ENCODE assay signal across 29 mouse cellular contexts in the genomic region with DNA sequence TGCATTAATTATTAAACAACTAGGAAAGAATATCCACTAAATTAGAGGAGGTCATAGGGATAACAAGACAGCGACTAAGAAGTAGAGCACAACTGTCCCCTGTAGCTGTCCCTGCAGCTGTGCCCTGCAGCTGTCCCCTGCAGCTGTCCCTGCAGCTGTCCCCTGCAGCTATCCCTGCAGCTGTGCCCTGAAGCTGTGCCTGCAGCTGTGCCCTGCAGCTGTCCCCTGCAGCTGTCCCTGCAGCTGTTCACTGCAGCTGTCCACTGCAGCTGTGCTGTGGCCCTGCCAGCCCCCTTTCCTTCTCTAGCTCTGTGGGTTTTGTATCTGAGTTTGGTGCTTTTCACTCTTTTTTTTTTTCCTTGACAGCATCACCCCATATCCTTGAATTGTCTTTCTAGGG.
"Had no signal": no experiment of that assay in that cellular context is flagged by ENCODE, and none has a peak within 500 bp of the region (broad histone marks: within the 10 kb centered on the region; RNA-seq: fewer than 3 reads in every experiment).

No protein-coding gene starts in this region.

- H3K4me2 ChIP-seq: limb, embryonic 12.5 days; limb, embryonic 13.5 days; limb, embryonic 15.5 days; liver, embryonic 11.5 days; liver, embryonic 12.5 days; liver, embryonic 13.5 days; liver, embryonic 15.5 days; lung, embryonic 14.5 days; lung, embryonic 15.5 days; midbrain, embryonic 11.5 days; midbrain, embryonic 12.5 days; midbrain, embryonic 13.5 days; midbrain, embryonic 15.5 days had no signal

- H3K27me3 ChIP-seq: limb, embryonic 12.5 days; limb, embryonic 13.5 days; limb, embryonic 15.5 days; liver, embryonic 12.5 days; liver, embryonic 13.5 days; liver, embryonic 15.5 days; lung, embryonic 15.5 days; midbrain, embryonic 12.5 days; midbrain, embryonic 13.5 days; midbrain, embryonic 15.5 days had no signal

- H3K4me1 ChIP-seq: liver, embryonic 13.5 days; liver, embryonic 15.5 days; midbrain, embryonic 10.5 days; midbrain, embryonic 12.5 days; midbrain, embryonic 13.5 days; midbrain, embryonic 15.5 days had no signal

- H3K9ac ChIP-seq: limb, embryonic 12.5 days; limb, embryonic 13.5 days; limb, embryonic 15.5 days; liver, embryonic 12.5 days; liver, embryonic 13.5 days; liver, embryonic 14.5 days; liver, embryonic 15.5 days; liver, postnatal 0 days; lung, embryonic 14.5 days; lung, embryonic 15.5 days; midbrain, embryonic 12.5 days; midbrain, embryonic 13.5 days; midbrain, embryonic 15.5 days had no signal

- H3K36me3 ChIP-seq: limb, embryonic 10.5 days; limb, embryonic 12.5 days; limb, embryonic 13.5 days; limb, embryonic 15.5 days; liver, embryonic 12.5 days; liver, embryonic 13.5 days; liver, embryonic 15.5 days; lung, embryonic 15.5 days; midbrain, embryonic 10.5 days; midbrain, embryonic 12.5 days; midbrain, embryonic 13.5 days; midbrain, embryonic 15.5 days had no signal

- H3K9me3 ChIP-seq: limb, embryonic 10.5 days; limb, embryonic 13.5 days; limb, embryonic 15.5 days; liver, embryonic 12.5 days; liver, embryonic 13.5 days; liver, embryonic 15.5 days; lung, embryonic 15.5 days; megakaryocyte, embryonic 14.5 days; midbrain, embryonic 10.5 days; midbrain, embryonic 12.5 days; midbrain, embryonic 13.5 days; midbrain, embryonic 15.5 days had no signal

- ATAC-seq: liver, embryonic 12.5 days; liver, postnatal 0 days; lung, postnatal 0 days; midbrain, embryonic 15.5 days had no signal

- H3K27ac ChIP-seq: left cerebral cortex, adult 2 months; limb, embryonic 10.5 days; limb, embryonic 12.5 days; limb, embryonic 13.5 days; limb, embryonic 15.5 days; liver, embryonic 12.5 days; liver, embryonic 13.5 days; liver, embryonic 14.5 days; liver, embryonic 15.5 days; lung, embryonic 15.5 days; macrophage; midbrain, embryonic 10.5 days; midbrain, embryonic 12.5 days; midbrain, embryonic 13.5 days; midbrain, embryonic 15.5 days had no signal

- DNase-seq: liver; liver, embryonic 13.5 days; liver, postnatal 0 days; lung, adult 18-20 months; lung, adult 2 months; lung, embryonic 14.5 days; lung, postnatal 10 days; lung, postnatal 14 days; lung, postnatal 36 days; lung, postnatal 4 days; midbrain, embryonic 14.5 days had no signal

- H3K4me3 ChIP-seq: left cerebral cortex, adult 2 months; limb, embryonic 10.5 days; limb, embryonic 12.5 days; limb, embryonic 13.5 days; limb, embryonic 15.5 days; liver, embryonic 12.5 days; liver, embryonic 13.5 days; liver, embryonic 15.5 days; lung, embryonic 15.5 days; megakaryocyte, embryonic 14.5 days; midbrain, embryonic 10.5 days; midbrain, embryonic 12.5 days; midbrain, embryonic 13.5 days; midbrain, embryonic 15.5 days had no signal
